Mouse (Mus musculus): ENCODE data around the gene Osgep. TPM values are rescaled to one million over a fixed set of nuclear protein-coding genes. Genes with fewer than 3 reads are reported as not detected.
A peak's percentile ranks its signal among the peaks of the same experiment; 100 is the strongest.
"Not testable (repeated sequence)": the region's sequence is repeated elsewhere in the genome, so short reads cannot be mapped to it uniquely, and the experiment has no call there.

Gene Osgep
- total RNA-seq, 2 experiments from 2014 or later = 59.4 to 63.9 TPM

GRCm38 (mm10) chr14:50895407-50895806 lies 29.3 kb downstream of the Osgep start:
- intact Hi-C loops (cut with DNase I) = no loop called here

GRCm38 (mm10) chr14:50892541-50893459 lies 31.9 kb downstream of the Osgep start:
- DNase-seq = peak; percentile 29 to 34
- intact Hi-C loops (cut with DNase I) = no loop called here

More at GRCm38 (mm10) chr14:50895407-50895806, 29.3 kb downstream of the Osgep start:
- no peak for DNase-seq

GRCm38 (mm10) chr14:50892091-50892490 lies 32.6 kb downstream of the Osgep start:
- DNase-seq = no peak
- intact Hi-C loops (cut with DNase I) = no loop called here

- intact Hi-C loops (cut with DNase I) = no loop called here
- DNase-seq = no peak
Measured at GRCm38 (mm10) chr14:50891621-50892020, 33.1 kb downstream of the Osgep start.

GRCm38 (mm10) chr14:50876236-50876950 lies 48.3 kb downstream of the Osgep start:
- no peak for DNase-seq
- intact Hi-C loops (cut with DNase I) = no loop called here

GRCm38 (mm10) chr14:50875591-50876230 lies 49.0 kb downstream of the Osgep start:
- intact Hi-C loops (cut with DNase I) = no loop called here
- no peak for DNase-seq

- DNase-seq = no peak
- intact Hi-C loops (cut with DNase I) = no loop called here
Measured at GRCm38 (mm10) chr14:50875175-50875574, 49.5 kb downstream of the Osgep start.

- DNase-seq = no peak
- intact Hi-C loops (cut with DNase I) = loop anchor here (5.0 kb wide), 2 partner anchors 56 to 216 kb away; no protein-coding TSS in a partner anchor
Measured at GRCm38 (mm10) chr14:50871284-50871683, 53.4 kb downstream of the Osgep start.

GRCm38 (mm10) chr14:50870805-50871143 lies 53.9 kb downstream of the Osgep start:
- DNase-seq = peak in 1 of 2 experiments; percentile 19
- intact Hi-C loops (cut with DNase I) = loop anchor here (5.0 kb wide), 2 partner anchors 57 to 217 kb away; no protein-coding TSS in a partner anchor

- peak; percentile 64 to 79 for DNase-seq
- intact Hi-C loops (cut with DNase I) = loop anchor here (5.0 kb wide), 3 partner anchors 57 to 217 kb away; no protein-coding TSS in a partner anchor
Measured at GRCm38 (mm10) chr14:50869889-50870804, 54.5 kb downstream of the Osgep start, which contains the start of gene Tep1. TSS of gene Tep1 (minus strand) at chr14:50870560.

- DNase-seq = no peak
- intact Hi-C loops (cut with DNase I) = loop anchor here (5.0 kb wide), 1 partner anchor 194 kb away; no protein-coding TSS in a partner anchor
Measured at GRCm38 (mm10) chr14:50868656-50869055, 56.0 kb downstream of the Osgep start.

- DNase-seq = no peak
- intact Hi-C loops (cut with DNase I) = loop anchor here (5.0 kb wide), 1 partner anchor 194 kb away; no protein-coding TSS in a partner anchor
Measured at GRCm38 (mm10) chr14:50868211-50868610, 56.5 kb downstream of the Osgep start.

- DNase-seq = no peak
Measured at GRCm38 (mm10) chr14:50866966-50867365, 57.7 kb downstream of the Osgep start.

GRCm38 (mm10) chr14:50865005-50865404 lies 59.7 kb downstream of the Osgep start:
- intact Hi-C loops (cut with DNase I) = loop anchor here (5.0 kb wide), 1 partner anchor 197 kb away; no protein-coding TSS in a partner anchor
- not testable (repeated sequence) for DNase-seq

More at GRCm38 (mm10) chr14:50866966-50867365, 57.7 kb downstream of the Osgep start:
- intact Hi-C loops (cut with DNase I) = loop anchor here (5.0 kb wide), 1 partner anchor 195 kb away; no protein-coding TSS in a partner anchor

GRCm38 (mm10) chr14:50862641-50863040 lies 62.1 kb downstream of the Osgep start:
- intact Hi-C loops (cut with DNase I) = no loop called here
- no peak for DNase-seq
